Mouse (Mus musculus): ENCODE results near the gene Epha4. TPM values are rescaled to one million over a fixed set of nuclear protein-coding genes. Genes with fewer than 3 reads are reported as not detected.
A peak's percentile ranks its signal among the peaks of the same experiment; 100 is the strongest.

The Epha4 gene
- polyA plus RNA-seq, 1 experiment from 2014 or later, result 9.6 TPM

- 63% methylated on average over 13 of the region's 13 CpGs for WGBS
- peak; percentile 22 for DNase-seq (ENCODE audit: low spot score)
- Histone ChIP-seq H3K36me3 (ENCODE audit: insufficient read depth, low read length) (no peaks in the 10 kb centered on the region), H3K27me3 (replicated peaks; ENCODE audit: insufficient read depth, low read length) (no peaks in the 10 kb centered on the region), H3K4me1 (ENCODE audit: insufficient read depth, low read depth, low read length) (no peaks in the 10 kb centered on the region), H3K9me3 (ENCODE audit: low read length) (no peaks in the 10 kb centered on the region), H3K4me2 (replicated peaks; ENCODE audit: low read depth, low read length) (no peak overlapping the region), H3K27ac (ENCODE audit: low read length) (no peak overlapping the region), H3K9ac (replicated peaks; ENCODE audit: low read depth) (no peak overlapping the region), H3K4me3 (ENCODE audit: low read depth, low read length) (no peak overlapping the region)
- no peak for ATAC-seq
- no peak for TF ChIP-seq CTCF (IDR thresholded peaks at IDR 0.05)
- TF ChIP-seq EP300 (IDR thresholded peaks at IDR 0.05), result no peak
Observed at GRCm38 (mm10) chr1:77412285-77412684, 102.6 kb downstream of the Epha4 start.

GRCm38 (mm10) chr1:77411222-77411621 lies 103.7 kb downstream of the Epha4 start:
- Histone ChIP-seq H3K27me3 (replicated peaks; ENCODE audit: insufficient read depth, low read length) (no peaks in the 10 kb centered on the region), H3K36me3 (ENCODE audit: insufficient read depth, low read length) (no peaks in the 10 kb centered on the region), H3K4me3 (ENCODE audit: low read depth, low read length) (no peak overlapping the region), H3K4me2 (replicated peaks; ENCODE audit: low read depth, low read length) (no peak overlapping the region), H3K9me3 (ENCODE audit: low read length) (no peaks in the 10 kb centered on the region), H3K9ac (replicated peaks; ENCODE audit: low read depth) (no peak overlapping the region), H3K27ac (ENCODE audit: low read length) (no peak overlapping the region), H3K4me1 (ENCODE audit: insufficient read depth, low read depth, low read length) (no peaks in the 10 kb centered on the region)
- ATAC-seq (no peak), DNase-seq (ENCODE audit: low spot score) (no peak)
- TF ChIP-seq EP300 (IDR thresholded peaks at IDR 0.05) (no peak), CTCF (IDR thresholded peaks at IDR 0.05) (no peak)
- WGBS, result 95% methylated on average over 4 of the region's 4 CpGs

DNA sequence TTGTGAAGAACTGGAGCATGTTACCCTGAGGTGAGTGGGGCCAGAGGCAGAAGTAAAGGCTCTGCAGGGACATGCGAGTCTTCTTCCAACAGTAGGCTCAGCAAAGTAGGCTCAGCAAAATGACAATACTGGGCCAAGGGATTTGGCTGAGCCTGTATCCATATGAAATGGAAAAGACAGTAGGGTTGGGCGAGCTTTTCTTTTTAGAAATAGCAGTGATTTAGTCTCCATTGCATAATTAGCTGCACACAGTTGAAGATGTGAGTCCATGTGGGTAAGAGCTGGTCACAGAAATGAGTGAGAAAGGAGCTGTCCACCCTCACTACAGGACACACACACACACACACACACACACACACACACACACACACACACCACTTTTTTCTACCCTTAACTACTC lies 104.2 kb downstream of the Epha4 start:
- Histone ChIP-seq H3K9ac (replicated peaks; ENCODE audit: low read depth) (no peak overlapping the region), H3K36me3 (ENCODE audit: insufficient read depth, low read length) (no peaks in the 10 kb centered on the region), H3K9me3 (ENCODE audit: low read length) (no peaks in the 10 kb centered on the region), H3K4me1 (ENCODE audit: insufficient read depth, low read depth, low read length) (no peaks in the 10 kb centered on the region), H3K4me3 (ENCODE audit: low read depth, low read length) (no peak overlapping the region), H3K4me2 (replicated peaks; ENCODE audit: low read depth, low read length) (no peak overlapping the region), H3K27ac (ENCODE audit: low read length) (no peak overlapping the region), H3K27me3 (replicated peaks; ENCODE audit: insufficient read depth, low read length) (no peaks in the 10 kb centered on the region)
- no peak for ATAC-seq
- no peak for TF ChIP-seq CTCF (IDR thresholded peaks at IDR 0.05)
- TF ChIP-seq EP300 (IDR thresholded peaks at IDR 0.05), result no peak
- WGBS, result 92% methylated on average over 2 of the region's 2 CpGs
- DNase-seq (ENCODE audit: low spot score), result no peak

DNA sequence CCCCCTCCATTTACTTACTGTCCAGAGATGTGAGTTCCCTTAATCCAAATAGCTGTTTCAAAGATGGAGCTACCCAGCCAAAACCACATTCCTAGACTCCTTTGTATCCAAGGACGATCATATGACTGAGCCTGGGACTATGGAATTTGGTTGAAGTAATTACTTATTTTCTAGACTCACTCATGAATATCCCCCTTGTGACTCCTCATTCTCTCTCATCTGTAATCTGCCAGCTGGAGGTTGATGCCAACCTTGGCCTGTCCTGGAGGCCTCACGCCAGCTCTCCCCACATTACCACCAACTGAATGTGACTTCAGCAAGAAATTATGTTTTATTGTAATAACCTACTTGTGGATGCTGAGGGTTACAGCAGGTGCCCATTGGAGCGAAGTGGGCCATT lies 104.7 kb downstream of the Epha4 start:
- DNase-seq (ENCODE audit: low spot score), result no peak
- TF ChIP-seq EP300 (IDR thresholded peaks at IDR 0.05), result no peak
- TF ChIP-seq CTCF (IDR thresholded peaks at IDR 0.05), result no peak
- ATAC-seq, result no peak
- no peaks in the 10 kb centered on the region for H3K27me3 ChIP-seq (replicated peaks; ENCODE audit: insufficient read depth, low read length)
- no peak overlapping the region for H3K4me2 ChIP-seq (replicated peaks; ENCODE audit: low read depth, low read length)
- H3K9ac ChIP-seq (replicated peaks; ENCODE audit: low read depth), result no peak overlapping the region
- H3K27ac ChIP-seq (ENCODE audit: low read length), result no peak overlapping the region
- no peaks in the 10 kb centered on the region for H3K4me1 ChIP-seq (ENCODE audit: insufficient read depth, low read depth, low read length)
- 89% methylated on average over 3 of the region's 3 CpGs for WGBS
- H3K4me3 ChIP-seq (ENCODE audit: low read depth, low read length), result no peak overlapping the region
- H3K36me3 ChIP-seq (ENCODE audit: insufficient read depth, low read length), result no peaks in the 10 kb centered on the region
- H3K9me3 ChIP-seq (ENCODE audit: low read length), result no peaks in the 10 kb centered on the region

DNA sequence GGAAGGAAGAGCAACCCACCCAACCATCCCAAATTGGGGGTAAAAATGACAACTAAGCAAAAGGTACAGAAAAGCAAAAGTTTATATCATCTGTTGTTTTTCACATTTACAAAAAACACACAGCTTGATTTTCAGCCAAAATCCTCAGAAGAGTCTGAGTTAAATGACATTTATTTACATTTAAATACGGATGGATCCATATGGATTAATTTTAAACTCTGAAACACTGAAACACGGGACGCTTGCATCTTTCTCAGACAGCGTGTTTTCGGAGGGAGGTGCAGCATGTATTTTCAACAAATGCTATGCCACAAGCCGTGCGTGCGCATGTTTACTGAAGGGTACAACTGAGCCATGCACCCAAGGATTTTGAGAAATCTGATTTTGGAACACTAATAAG lies 105.4 kb downstream of the Epha4 start:
- DNase-seq (ENCODE audit: low spot score) (no peak), ATAC-seq (no peak)
- Histone ChIP-seq H3K9me3 (ENCODE audit: low read length) (no peaks in the 10 kb centered on the region), H3K27me3 (replicated peaks; ENCODE audit: insufficient read depth, low read length) (no peaks in the 10 kb centered on the region), H3K4me3 (ENCODE audit: low read depth, low read length) (no peak overlapping the region), H3K27ac (ENCODE audit: low read length) (no peak overlapping the region), H3K4me2 (replicated peaks; ENCODE audit: low read depth, low read length) (no peak overlapping the region), H3K9ac (replicated peaks; ENCODE audit: low read depth) (no peak overlapping the region), H3K4me1 (ENCODE audit: insufficient read depth, low read depth, low read length) (no peaks in the 10 kb centered on the region), H3K36me3 (ENCODE audit: insufficient read depth, low read length) (no peaks in the 10 kb centered on the region)
- TF ChIP-seq CTCF (IDR thresholded peaks at IDR 0.05), result no peak
- no peak for TF ChIP-seq EP300 (IDR thresholded peaks at IDR 0.05)
- 70% methylated on average over 8 of the region's 8 CpGs for WGBS

- no peak overlapping the region for H3K27ac ChIP-seq (ENCODE audit: low read length)
- 50% methylated on average over 9 of the region's 9 CpGs for WGBS
- no peaks in the 10 kb centered on the region for H3K36me3 ChIP-seq (ENCODE audit: insufficient read depth, low read length)
- no peak overlapping the region for H3K4me2 ChIP-seq (replicated peaks; ENCODE audit: low read depth, low read length)
- no peaks in the 10 kb centered on the region for H3K9me3 ChIP-seq (ENCODE audit: low read length)
- TF ChIP-seq EP300 (IDR thresholded peaks at IDR 0.05), result no peak
- H3K27me3 ChIP-seq (replicated peaks; ENCODE audit: insufficient read depth, low read length), result no peaks in the 10 kb centered on the region
- DNase-seq (ENCODE audit: low spot score) (no peak), ATAC-seq (no peak)
- H3K4me1 ChIP-seq (ENCODE audit: insufficient read depth, low read depth, low read length), result no peaks in the 10 kb centered on the region
- H3K9ac ChIP-seq (replicated peaks; ENCODE audit: low read depth), result no peak overlapping the region
- H3K4me3 ChIP-seq (ENCODE audit: low read depth, low read length), result no peak overlapping the region
Observed at GRCm38 (mm10) chr1:77407417-77407816, 107.5 kb downstream of the Epha4 start.

DNA sequence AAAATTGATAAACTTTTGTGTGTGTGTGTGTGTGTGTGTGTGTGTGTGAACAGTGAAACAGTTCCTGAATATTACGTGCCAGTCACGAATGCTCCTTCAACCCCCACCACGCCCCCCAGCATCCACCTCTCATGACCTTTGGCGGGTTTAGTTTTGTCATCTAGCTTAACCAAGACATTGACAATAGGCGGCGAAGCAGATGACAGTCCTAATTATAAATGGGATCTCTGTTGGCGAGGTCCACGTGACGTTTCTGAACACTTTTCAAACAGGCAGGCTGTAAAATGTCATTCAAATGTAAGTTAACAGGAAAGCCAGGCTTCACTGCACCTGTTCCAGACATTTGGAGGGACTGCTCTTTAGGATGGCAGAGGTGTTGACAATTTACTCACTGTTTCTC lies 108.3 kb downstream of the Epha4 start:
- TF ChIP-seq EP300 (IDR thresholded peaks at IDR 0.05), result no peak
- no peak for TF ChIP-seq CTCF (IDR thresholded peaks at IDR 0.05)
- Histone ChIP-seq H3K9me3 (ENCODE audit: low read length) (no peaks in the 10 kb centered on the region), H3K4me2 (replicated peaks; ENCODE audit: low read depth, low read length) (no peak overlapping the region), H3K27me3 (replicated peaks; ENCODE audit: insufficient read depth, low read length) (no peaks in the 10 kb centered on the region), H3K9ac (replicated peaks; ENCODE audit: low read depth) (no peak overlapping the region), H3K36me3 (ENCODE audit: insufficient read depth, low read length) (no peaks in the 10 kb centered on the region), H3K4me3 (ENCODE audit: low read depth, low read length) (no peak overlapping the region), H3K4me1 (ENCODE audit: insufficient read depth, low read depth, low read length) (no peaks in the 10 kb centered on the region), H3K27ac (ENCODE audit: low read length) (no peak overlapping the region)
- DNase-seq (ENCODE audit: low spot score) (no peak), ATAC-seq (no peak)
- 79% methylated on average over 9 of the region's 9 CpGs for WGBS
